Mouse (Mus musculus): Measurements from ENCODE around the gene Cdyl.

The Cdyl gene

GRCm38 (mm10) chr13:35756393-35757338 is 97.0 kb downstream of the Cdyl start:
- no peak for DNase-seq (ENCODE audit: low spot score in 2 of 2)

- DNase-seq (ENCODE audit: low spot score in 2 of 2): no peak
Observed at GRCm38 (mm10) chr13:35760372-35760771, 100.7 kb downstream of the Cdyl start.

- no peak for DNase-seq (ENCODE audit: low spot score in 2 of 2)
Observed at GRCm38 (mm10) chr13:35764559-35764958, 104.9 kb downstream of the Cdyl start.

GRCm38 (mm10) chr13:35765817-35766216 is 106.2 kb downstream of the Cdyl start:
- no peak for DNase-seq (ENCODE audit: low spot score in 2 of 2)

- DNase-seq (ENCODE audit: low spot score in 2 of 2): no peak
Observed at GRCm38 (mm10) chr13:35769673-35770072, 110.0 kb downstream of the Cdyl start.

GRCm38 (mm10) chr13:35770421-35770820 is 110.8 kb downstream of the Cdyl start:
- no peak for DNase-seq (ENCODE audit: low spot score in 2 of 2)

GRCm38 (mm10) chr13:35771968-35772382 is 112.3 kb downstream of the Cdyl start:
- DNase-seq (ENCODE audit: low spot score in 2 of 2): peak; percentile 38 to 53

GRCm38 (mm10) chr13:35773763-35774162 is 114.1 kb downstream of the Cdyl start:
- DNase-seq (ENCODE audit: low spot score in 2 of 2): no peak

GRCm38 (mm10) chr13:35776123-35776522 is 116.5 kb downstream of the Cdyl start:
- DNase-seq (ENCODE audit: low spot score in 2 of 2): no peak

GRCm38 (mm10) chr13:35780714-35781113 is 121.1 kb downstream of the Cdyl start:
- DNase-seq (ENCODE audit: low spot score in 2 of 2): no peak

- DNase-seq (ENCODE audit: low spot score in 2 of 2): no peak
Observed at GRCm38 (mm10) chr13:35781755-35782154, 122.1 kb downstream of the Cdyl start.

GRCm38 (mm10) chr13:35782949-35783348 is 123.3 kb downstream of the Cdyl start:
- peak; percentile 31 to 53 for DNase-seq (ENCODE audit: low spot score in 2 of 2)

- peak in 1 of 2 experiments; percentile 51 for DNase-seq (ENCODE audit: low spot score in 2 of 2)
Observed at GRCm38 (mm10) chr13:35783576-35783975, 123.9 kb downstream of the Cdyl start.

GRCm38 (mm10) chr13:35784281-35784680 is 124.6 kb downstream of the Cdyl start:
- no peak for DNase-seq (ENCODE audit: low spot score in 2 of 2)

- DNase-seq (ENCODE audit: low spot score in 2 of 2): no peak
Observed at GRCm38 (mm10) chr13:35785330-35785939, 125.8 kb downstream of the Cdyl start.

GRCm38 (mm10) chr13:35786726-35787399 is 127.2 kb downstream of the Cdyl start:
- DNase-seq (ENCODE audit: low spot score in 2 of 2): no peak

GRCm38 (mm10) chr13:35789577-35789976 is 129.9 kb downstream of the Cdyl start:
- no peak for DNase-seq (ENCODE audit: low spot score in 2 of 2)

- no peak for DNase-seq (ENCODE audit: low spot score in 2 of 2)
Observed at GRCm38 (mm10) chr13:35790431-35790830, 130.8 kb downstream of the Cdyl start.

GRCm38 (mm10) chr13:35794309-35794708 is 134.7 kb downstream of the Cdyl start:
- no peak for DNase-seq (ENCODE audit: low spot score in 2 of 2)

GRCm38 (mm10) chr13:35794774-35795173 is 135.1 kb downstream of the Cdyl start:
- no peak for DNase-seq (ENCODE audit: low spot score in 2 of 2)

- DNase-seq (ENCODE audit: low spot score in 2 of 2): no peak
Observed at GRCm38 (mm10) chr13:35795887-35796286, 136.3 kb downstream of the Cdyl start.

- no peak for DNase-seq (ENCODE audit: low spot score in 2 of 2)
Observed at GRCm38 (mm10) chr13:35796352-35796751, 136.7 kb downstream of the Cdyl start.

Measured in natural killer cell, adult 2 months (primary cell).